Mouse (Mus musculus) forebrain, embryonic 10.5 days (tissue): ENCODE measurements around the gene Dvl2. TPM values are rescaled to one million over a fixed set of nuclear protein-coding genes. Genes with fewer than 3 reads are reported as not detected.

Experiments used
- DNase-seq: peaks from one replicate; pipeline ENCODE4 v3.0.0-alpha.2; 2017; ENCODE audit warnings: low spot score; ENCODE audit errors: extremely low spot score
- H3K27ac ChIP-seq: fragments of 300-500 bp; sonication (generic); 2 replicates; pipeline ENCODE4 v1.5.1; 2016; ENCODE audit warnings: mild to moderate bottlenecking
- H3K27me3 ChIP-seq: fragments of 300-500 bp; sonication (generic); 2 replicates; pipeline ENCODE4 v1.6.1; 2016; ENCODE audit warnings: mild to moderate bottlenecking; ENCODE audit not compliant: poor library complexity, severe bottlenecking
- H3K36me3 ChIP-seq: fragments of 300-500 bp; sonication (generic); replicated peaks from 2 replicates; pipeline ENCODE4 v1.6.1; 2016; ENCODE audit warnings: mild to moderate bottlenecking, moderate library complexity
- H3K4me1 ChIP-seq: fragments of 300-500 bp; sonication (generic); 2 replicates; pipeline ENCODE4 v1.6.1; 2016
- H3K4me3 ChIP-seq: fragments of 300-500 bp; sonication (generic); 2 replicates; pipeline ENCODE4 v1.5.1; 2016; ENCODE audit warnings: mild to moderate bottlenecking, moderate library complexity
- H3K9me3 ChIP-seq: fragments of 300-500 bp; sonication (generic); 2 replicates; pipeline ENCODE4 v1.6.1; 2016; ENCODE audit warnings: mild to moderate bottlenecking, moderate library complexity
- WGBS: fragments of 180-500 bp; shearing (Covaris S2); methylation state at CpG from one replicate; pipeline ENCODE4 v1.1.7; 2016; 5-methylcytosine and 5-hydroxymethylcytosine counted together
- polyA plus RNA-seq: library from polyadenylated mRNA; unstranded; fragments of >200 nt; fragmentation: Nextera tagmentation; extraction: Ambion mirVana; gene quantifications from 2 replicates; pipeline ENCODE4 v1.2.1, GENCODE M21; 2016

Dvl2 gene
- polyA plus RNA-seq, 1 experiment from 2014 or later, result 44.3 TPM

DNA sequence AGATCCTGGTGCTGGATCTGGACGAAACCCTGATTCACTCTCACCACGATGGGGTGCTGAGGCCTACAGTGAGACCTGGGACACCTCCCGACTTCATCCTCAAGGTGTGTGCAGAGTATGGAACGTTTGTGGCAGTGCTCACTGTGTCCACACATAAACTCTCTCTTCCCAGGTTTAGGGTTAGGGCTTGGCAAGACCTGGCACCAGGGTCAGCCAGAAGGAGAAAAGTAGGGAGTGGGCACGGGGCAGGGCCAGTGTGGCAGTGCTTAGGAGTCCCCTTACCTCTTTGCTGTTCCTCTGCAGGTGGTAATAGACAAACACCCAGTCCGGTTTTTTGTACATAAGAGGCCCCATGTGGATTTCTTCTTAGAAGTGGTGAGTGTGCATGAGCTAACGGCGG lies 16.0 kb upstream of the Dvl2 start:
- Histone ChIP-seq H3K4me1 (peaks cover 29% of the 10 kb centered on the region), H3K9me3 (no peaks in the 10 kb centered on the region), H3K27me3 (no peaks in the 10 kb centered on the region), H3K27ac (no peak overlapping the region), H3K36me3 (peaks cover 69% of the 10 kb centered on the region), H3K4me3 (no peak overlapping the region)
- no peak for DNase-seq
- 93% methylated on average over 8 of the region's 8 CpGs for WGBS

DNA sequence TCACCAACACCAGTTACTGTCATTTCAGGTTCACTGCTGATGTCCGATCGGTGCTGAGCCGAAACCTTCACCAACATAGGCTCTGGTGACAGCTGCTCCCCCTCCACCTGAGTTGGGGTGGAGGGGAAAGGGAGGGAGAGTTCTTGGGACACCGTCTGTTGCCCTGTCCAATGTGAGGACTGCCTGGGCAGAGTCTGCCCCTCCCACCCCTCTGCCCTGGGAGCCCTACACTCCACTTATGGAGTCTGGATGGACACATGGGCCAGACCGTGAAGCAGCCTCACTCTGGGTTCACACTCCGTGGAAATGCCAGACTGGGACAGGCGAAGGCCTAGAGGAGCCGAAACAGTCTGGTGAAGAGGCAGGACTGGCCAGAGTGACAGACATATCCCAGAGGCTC lies 10.4 kb upstream of the Dvl2 start:
- peak overlapping the region; percentile 85; the same call in 1 of the 2 replicates for H3K4me3 ChIP-seq
- no peak for DNase-seq
- peaks cover 72% of the 10 kb centered on the region for H3K36me3 ChIP-seq
- no peaks in the 10 kb centered on the region for H3K27me3 ChIP-seq
- 93% methylated on average over 8 of the region's 8 CpGs for WGBS
- H3K9me3 ChIP-seq, result no peaks in the 10 kb centered on the region
- H3K27ac ChIP-seq, result no peak overlapping the region; the same call in 1 of the 2 replicates
- H3K4me1 ChIP-seq, result peaks cover 25% of the 10 kb centered on the region

DNA sequence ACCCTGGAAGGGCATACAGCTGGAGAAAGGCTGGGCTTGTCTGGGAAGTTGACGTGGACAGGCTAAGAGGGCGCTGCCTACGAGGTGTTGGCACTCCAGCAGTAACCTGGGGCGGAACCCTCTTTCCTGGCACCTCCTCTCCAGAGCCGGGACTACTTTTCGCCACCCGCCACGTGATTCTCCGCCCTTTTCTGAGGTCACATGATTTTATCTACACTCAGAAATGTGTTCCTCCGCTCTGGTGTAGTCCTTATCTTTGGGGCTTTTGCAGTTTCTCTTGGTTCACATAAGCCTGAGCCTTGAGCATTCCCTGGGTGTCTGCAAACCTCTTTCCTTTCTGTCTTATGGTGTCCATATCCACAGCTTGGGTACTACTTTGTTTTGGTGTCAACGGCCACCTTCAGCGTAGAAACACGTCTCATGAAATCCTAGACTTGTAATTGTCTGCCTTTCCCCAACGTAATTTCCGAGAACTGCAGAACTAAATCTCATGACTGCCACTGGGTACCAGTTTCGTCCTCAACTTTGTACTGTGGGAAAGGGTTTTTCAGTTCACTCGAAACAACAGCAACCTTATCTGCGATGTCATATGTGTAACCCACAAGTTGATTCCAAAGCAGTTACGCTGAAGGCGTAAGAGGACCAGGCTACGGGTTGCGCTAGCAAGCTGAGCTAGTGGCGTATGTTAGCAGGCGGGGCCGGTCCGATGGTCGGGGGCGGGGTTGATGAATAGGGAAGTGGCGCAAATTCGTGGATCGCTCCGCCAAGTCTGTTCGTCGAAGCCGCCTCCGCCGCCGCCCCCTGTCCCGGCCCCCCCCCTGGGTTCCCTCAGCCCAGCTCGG lies 9.3 kb upstream of the Dvl2 start, which contains the start of gene Gabarap:
TSS of gene Gabarap (plus strand) at position 294 of the 842 bp plus-strand sequence.
- under 1% methylated on average over 40 of the region's 40 CpGs for WGBS
- peak; percentile 95 for DNase-seq
- Histone ChIP-seq H3K36me3 (peaks cover 62% of the 10 kb centered on the region), H3K9me3 (no peaks in the 10 kb centered on the region), H3K27me3 (no peaks in the 10 kb centered on the region), H3K4me3 (peak within 1 kb of the TSS; percentile 85), H3K4me1 (peaks cover 27% of the 10 kb centered on the region), H3K27ac (peak within 1 kb of the TSS; percentile 93)

DNA sequence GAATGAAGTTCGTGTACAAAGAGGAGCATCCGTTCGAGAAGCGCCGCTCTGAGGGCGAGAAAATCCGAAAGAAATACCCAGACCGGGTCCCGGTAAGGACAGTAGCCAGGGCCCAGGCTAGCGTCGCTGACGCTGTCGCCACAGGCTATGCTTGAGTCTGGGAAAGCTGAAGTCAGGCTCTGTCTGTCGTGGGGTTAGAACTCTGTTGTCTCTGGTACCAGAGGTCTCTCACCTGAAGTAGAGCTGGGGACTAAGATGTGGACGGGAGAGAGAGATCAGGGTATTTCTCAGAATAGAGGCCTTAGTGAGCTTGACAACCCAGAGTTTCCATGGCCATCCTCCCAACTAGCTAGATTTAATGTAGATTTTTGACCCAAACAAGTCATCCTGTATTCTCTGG lies 8.7 kb upstream of the Dvl2 start:
- no peak for DNase-seq
- H3K4me1 ChIP-seq, result peaks cover 27% of the 10 kb centered on the region
- under 1% methylated on average over 15 of the region's 15 CpGs for WGBS

DNA sequence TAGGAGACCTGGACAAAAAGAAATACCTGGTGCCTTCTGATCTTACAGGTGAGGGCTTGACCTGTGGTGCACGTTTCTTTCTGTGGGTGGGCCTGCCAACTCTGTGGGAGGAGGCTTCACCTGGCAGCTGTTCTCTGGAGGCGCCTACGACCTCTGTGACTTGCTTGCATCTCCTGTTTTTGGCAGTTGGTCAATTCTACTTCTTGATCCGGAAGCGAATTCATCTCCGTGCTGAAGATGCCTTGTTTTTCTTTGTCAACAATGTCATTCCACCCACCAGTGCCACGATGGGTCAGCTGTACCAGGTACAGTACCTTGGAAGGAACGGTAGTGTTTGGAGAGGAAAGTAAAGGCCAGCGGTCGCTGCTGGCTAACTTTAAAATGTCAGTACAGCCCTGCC lies 8.0 kb upstream of the Dvl2 start:
- Histone ChIP-seq H3K4me1 (peaks cover 30% of the 10 kb centered on the region), H3K4me3 (peak overlapping the region; percentile 85), H3K27me3 (no peaks in the 10 kb centered on the region), H3K36me3 (peaks cover 49% of the 10 kb centered on the region), H3K9me3 (no peaks in the 10 kb centered on the region), H3K27ac (no peak overlapping the region)
- DNase-seq, result no peak
- 84% methylated on average over 10 of the region's 10 CpGs for WGBS

More for the DNA sequence above, 8.7 kb upstream of the Dvl2 start:
- Histone ChIP-seq H3K36me3 (peaks cover 56% of the 10 kb centered on the region), H3K9me3 (no peaks in the 10 kb centered on the region), H3K27me3 (no peaks in the 10 kb centered on the region), H3K27ac (peak overlapping the region; percentile 93), H3K4me3 (peak overlapping the region; percentile 85)

DNA sequence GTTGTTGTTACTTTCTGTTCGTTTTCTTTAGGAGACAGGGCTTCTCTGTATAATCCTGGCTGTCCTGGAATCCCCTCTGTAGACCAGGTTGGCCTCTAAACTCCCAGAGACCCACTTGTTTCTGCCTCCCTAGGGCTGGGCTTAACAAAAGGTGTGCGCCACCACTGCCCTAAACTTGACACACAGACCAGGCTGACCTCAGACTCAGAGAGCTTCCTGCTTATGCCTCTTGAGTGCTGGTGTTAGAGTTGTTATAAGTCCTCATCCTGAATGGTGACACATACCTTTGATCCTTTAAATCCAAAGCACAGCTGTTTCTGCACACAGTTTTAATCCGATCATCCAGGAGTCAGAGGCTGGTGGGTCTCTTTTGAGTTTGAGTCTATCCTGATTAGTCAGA lies 7.5 kb upstream of the Dvl2 start:
- H3K4me3 ChIP-seq, result peak overlapping the region; percentile 85; the same call in 1 of the 2 replicates
- H3K36me3 ChIP-seq, result peaks cover 48% of the 10 kb centered on the region

DNA sequence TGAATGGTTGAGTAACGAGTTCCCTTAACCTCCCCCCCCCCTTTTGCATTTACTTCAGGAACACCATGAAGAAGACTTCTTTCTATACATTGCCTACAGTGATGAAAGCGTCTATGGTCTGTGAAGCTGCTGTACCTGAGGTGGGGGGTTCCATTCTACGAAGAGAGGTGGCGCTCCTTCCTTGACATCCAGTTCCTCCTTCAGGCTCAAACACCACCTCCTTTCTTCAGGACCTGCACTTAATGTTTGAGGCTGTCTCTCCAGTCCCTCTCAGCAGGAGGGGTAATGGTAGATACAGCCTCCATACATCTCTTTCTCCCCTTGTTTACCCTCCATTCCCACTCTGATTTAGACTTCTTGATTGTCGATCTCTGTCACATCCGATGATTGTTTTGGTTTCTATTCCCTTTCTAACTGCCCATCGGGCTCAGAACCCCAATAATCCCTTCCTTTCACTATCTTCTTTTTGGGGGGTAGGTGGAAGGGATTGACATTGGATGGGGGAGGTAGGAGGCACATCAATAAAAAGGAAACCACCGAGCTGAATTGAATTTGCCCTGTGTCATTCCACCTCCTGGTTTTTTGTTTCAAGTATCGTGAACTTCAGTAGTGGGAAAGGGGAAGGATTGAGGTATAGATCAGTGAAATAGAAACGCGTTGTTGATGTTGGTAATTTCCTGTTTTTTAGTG lies 5.8 kb upstream of the Dvl2 start:
- no peak for DNase-seq
- Histone ChIP-seq H3K4me3 (peak overlapping the region; percentile 76), H3K27me3 (no peaks in the 10 kb centered on the region), H3K9me3 (no peaks in the 10 kb centered on the region), H3K27ac (no peak overlapping the region), H3K36me3 (peaks cover 48% of the 10 kb centered on the region), H3K4me1 (peaks cover 47% of the 10 kb centered on the region)
- WGBS, result 88% methylated on average over 11 of the region's 11 CpGs

More for the DNA sequence above, 7.5 kb upstream of the Dvl2 start:
- no peaks in the 10 kb centered on the region for H3K9me3 ChIP-seq
- H3K27ac ChIP-seq, result no peak overlapping the region
- DNase-seq, result no peak
- no peaks in the 10 kb centered on the region for H3K27me3 ChIP-seq
- 89% methylated on average over 3 of the region's 3 CpGs for WGBS
- peaks cover 36% of the 10 kb centered on the region for H3K4me1 ChIP-seq

DNA sequence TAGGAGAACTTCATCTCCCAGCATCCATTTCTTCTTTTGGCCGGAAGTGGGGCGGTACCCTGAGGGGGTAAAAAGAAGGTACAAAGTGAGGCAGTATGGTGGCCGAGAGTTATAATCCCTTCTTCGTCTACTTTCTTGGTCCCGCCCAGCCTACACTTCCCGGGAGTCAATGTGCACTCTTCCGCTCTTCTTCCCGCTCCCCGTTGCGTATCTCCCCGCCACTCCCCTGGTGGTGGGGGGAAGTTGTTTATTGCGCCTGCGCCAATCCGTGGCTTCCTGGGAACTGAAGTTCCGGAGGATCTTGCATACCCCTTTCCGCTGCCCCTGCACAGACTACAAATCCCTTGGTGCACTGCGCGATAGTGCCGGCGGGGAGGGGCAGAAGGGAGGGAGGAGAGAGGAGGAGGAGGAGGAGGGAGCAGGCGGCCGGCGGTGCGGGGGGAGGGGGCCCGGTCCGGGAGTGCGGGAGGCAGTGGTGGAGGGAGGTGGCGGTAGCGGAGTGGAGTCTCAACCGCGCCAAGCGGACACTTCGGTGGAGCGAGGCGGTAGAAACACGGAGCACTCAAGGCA lies 4.9 kb upstream of the Dvl2 start, which contains the start of gene Phf23:
TSS of gene Phf23 (plus strand) at position 387 of the 570 bp plus-strand sequence.
- Histone ChIP-seq H3K9me3 (no peaks in the 10 kb centered on the region), H3K36me3 (peaks cover 48% of the 10 kb centered on the region), H3K27me3 (no peaks in the 10 kb centered on the region), H3K4me3 (peak within 1 kb of the TSS; percentile 76), H3K27ac (peak within 1 kb of the TSS; percentile 99), H3K4me1 (peaks cover 47% of the 10 kb centered on the region)
- peak; percentile 99 for DNase-seq
- under 1% methylated on average over 36 of the region's 36 CpGs for WGBS

DNA sequence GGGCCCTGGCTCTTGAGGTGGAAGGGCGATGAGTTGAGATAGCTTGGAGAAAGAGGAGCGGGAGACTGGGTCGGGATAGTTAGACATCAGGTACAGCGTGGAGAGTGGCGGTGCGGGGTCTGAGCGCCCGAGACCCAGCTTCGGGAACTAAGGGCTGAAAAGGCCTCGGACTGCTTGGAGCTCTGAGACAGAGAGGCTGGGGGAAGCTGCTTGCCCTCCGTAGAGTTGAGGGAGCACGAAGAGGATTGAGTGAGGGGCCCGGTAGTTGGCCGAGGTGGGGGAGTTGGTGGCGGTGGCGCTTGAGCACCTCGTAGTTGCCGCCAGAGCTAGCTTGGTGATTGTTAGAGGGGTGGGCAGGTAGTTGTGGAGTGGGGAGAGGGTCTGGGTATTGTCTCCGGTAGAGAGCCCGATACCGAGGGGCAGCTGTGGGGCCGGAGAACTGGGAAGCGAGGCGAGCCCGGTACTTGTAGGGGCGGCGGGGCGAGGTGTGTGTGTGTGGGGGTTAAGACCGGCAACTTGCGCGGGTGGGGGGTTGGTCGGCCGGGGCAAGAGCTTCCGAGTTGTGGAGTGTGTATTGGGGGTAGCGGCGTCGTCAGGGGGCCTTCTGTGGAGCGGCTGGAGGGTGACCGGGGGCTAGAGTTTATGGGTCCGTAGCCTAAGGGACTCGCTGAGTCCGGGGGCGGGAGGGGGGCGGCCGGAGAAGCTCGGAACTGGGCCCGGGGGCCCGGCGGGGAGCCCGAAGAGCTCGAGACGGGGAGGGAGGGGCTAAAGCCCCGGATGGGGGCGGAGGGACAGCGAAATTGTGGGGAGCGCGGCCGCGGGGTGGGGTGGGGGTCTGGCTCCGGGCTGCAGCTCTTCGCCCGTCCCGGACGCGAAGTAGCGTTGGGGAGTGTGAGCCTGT lies 4.0 kb upstream of the Dvl2 start:
- H3K4me1 ChIP-seq, result peaks cover 49% of the 10 kb centered on the region
- DNase-seq, result peak; percentile 62

DNA sequence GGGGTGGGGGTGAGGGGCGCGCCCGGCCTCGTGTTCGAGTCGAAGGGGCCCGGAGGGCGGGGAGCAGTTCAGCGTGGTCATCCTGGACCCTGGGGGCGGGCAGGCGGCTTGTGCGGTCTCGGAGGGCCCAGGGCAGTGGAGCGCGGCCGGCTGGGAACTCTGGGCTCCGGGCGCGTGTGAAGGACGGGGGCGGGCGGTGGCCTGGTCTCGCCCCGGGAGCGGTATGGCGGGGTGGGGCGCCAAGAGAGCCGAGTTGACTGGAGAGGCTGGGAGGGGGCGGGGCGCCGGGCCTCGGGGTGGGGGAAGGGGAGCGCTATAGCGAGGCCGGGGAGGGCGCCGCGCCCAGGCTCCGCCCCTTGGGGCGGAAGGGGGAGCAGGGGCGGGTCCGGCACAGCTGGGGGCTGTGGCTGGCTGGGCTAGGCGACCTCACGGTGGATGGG lies 3.3 kb upstream of the Dvl2 start:
- Histone ChIP-seq H3K4me1 (peaks cover 55% of the 10 kb centered on the region), H3K27ac (peak overlapping the region; percentile 99), H3K9me3 (no peaks in the 10 kb centered on the region), H3K36me3 (peaks cover 52% of the 10 kb centered on the region), H3K4me3 (peak overlapping the region; percentile 76), H3K27me3 (no peaks in the 10 kb centered on the region)
- WGBS, result under 1% methylated on average over 42 of the region's 44 CpGs
- peak; percentile 90 for DNase-seq

More for the DNA sequence above, 4.0 kb upstream of the Dvl2 start:
- 2% methylated on average over 66 of the region's 66 CpGs for WGBS
- no peaks in the 10 kb centered on the region for H3K27me3 ChIP-seq
- peak overlapping the region; percentile 76 for H3K4me3 ChIP-seq
- H3K36me3 ChIP-seq, result peaks cover 48% of the 10 kb centered on the region
- H3K27ac ChIP-seq, result peak overlapping the region; percentile 99
- no peaks in the 10 kb centered on the region for H3K9me3 ChIP-seq

DNA sequence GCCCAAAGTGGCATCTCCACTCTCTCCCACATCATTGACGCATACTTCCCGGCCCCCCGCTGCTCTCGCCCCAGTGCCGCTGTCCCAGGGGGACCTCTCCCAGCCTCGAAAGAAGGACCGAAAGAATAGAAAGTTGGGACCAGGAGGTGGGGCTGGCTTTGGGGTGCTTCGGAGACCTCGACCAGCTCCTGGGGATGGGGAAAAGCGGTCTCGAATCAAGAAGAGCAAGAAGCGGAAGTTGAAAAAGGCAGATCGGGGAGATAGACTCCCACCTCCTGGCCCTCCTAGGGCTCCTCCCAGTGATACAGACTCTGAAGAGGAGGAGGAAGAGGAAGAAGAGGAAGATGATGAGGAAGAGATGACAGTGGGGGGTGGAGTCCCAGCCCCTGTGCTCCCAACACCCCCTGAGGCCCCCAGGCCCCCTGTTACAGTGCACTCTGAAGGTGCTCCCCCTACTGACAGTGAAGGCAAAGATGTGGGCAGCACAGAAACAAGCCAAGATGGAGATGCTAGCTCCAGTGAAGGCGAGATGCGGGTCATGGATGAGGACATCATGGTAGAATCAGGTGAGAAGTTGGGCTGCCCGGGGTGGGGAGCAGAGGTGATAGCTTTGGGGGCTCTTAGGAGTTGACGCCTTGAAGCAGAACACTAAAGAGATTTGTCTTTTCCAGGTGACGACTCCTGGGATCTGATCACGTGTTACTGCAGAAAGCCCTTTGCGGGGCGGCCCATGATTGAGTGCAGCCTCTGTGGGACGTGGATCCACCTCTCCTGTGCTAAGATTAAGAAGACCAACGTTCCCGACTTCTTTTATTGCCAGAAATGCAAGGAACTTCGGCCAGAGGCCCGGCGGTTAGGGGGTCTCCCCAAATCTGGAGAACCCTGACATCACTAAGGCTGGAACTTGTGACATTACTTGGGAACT lies 1.6 kb upstream of the Dvl2 start:
- Histone ChIP-seq H3K27ac (no peak overlapping the region), H3K9me3 (no peaks in the 10 kb centered on the region), H3K36me3 (peaks cover 45% of the 10 kb centered on the region), H3K4me3 (peak overlapping the region; percentile 95), H3K4me1 (peaks cover 64% of the 10 kb centered on the region), H3K27me3 (no peaks in the 10 kb centered on the region)
- no peak for DNase-seq
- 94% methylated on average over 27 of the region's 27 CpGs for WGBS
